Mouse (Mus musculus): ENCODE results near the gene 1500011B03Rik.

DNA sequence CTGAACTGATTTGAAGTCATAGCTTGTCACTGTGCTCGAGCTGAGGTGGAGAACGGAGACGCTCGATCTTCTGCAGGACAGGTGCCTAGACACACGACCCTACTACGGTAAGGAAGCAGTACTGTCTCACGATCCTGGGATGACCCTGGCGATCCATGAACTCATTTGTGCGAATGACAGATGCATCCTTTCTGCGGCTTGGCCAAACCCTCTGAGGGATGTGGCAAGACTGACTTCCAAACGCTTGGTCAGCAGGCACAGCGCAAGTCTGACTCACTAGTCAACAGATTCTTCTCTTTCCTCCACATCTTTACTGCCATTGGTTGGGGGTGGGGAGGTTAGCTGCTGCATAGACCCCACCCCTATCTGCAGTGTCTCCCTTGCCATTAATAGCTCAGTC, 4.2 kb upstream of the 1500011B03Rik start:
- TF ChIP-seq POLR2A (IDR thresholded peaks at IDR 0.05; ENCODE audit: control insufficient read depth in 1 of 2, insufficient read depth in 1 of 2, low read depth in 1 of 2, low read length in 2 of 2, poor library complexity in 1 of 2) (no peak), ETS1 (IDR thresholded peaks at IDR 0.05; ENCODE audit: low read depth, low read length) (no peak), CTCF (IDR thresholded peaks at IDR 0.05 in 2 of 3, conservative IDR thresholded peaks at IDR 0.05 in 1 of 3; ENCODE audit: control insufficient read depth in 1 of 3, insufficient read depth in 1 of 3, low read depth in 2 of 3, low read length in 3 of 3, poor library complexity in 1 of 3, severe bottlenecking in 1 of 3) (no peak), JUND (IDR thresholded peaks at IDR 0.05; ENCODE audit: low read depth, low read length) (no peak), CHD2 (IDR thresholded peaks at IDR 0.05; ENCODE audit: low read length) (no peak), BHLHE40 (IDR thresholded peaks at IDR 0.05; ENCODE audit: borderline replicate concordance, low read depth, low read length) (no peak)

Measured in MEL (cell line).